Mouse (Mus musculus) activated CD4-positive, CD25-positive, alpha-beta regulatory T cell, adult 4 months (primary cell): ENCODE results near the gene Runx3. TPM values are rescaled to one million over a fixed set of nuclear protein-coding genes. Genes with fewer than 3 reads are reported as not detected.

Experiments
- ATAC-seq: one replicate; pipeline ENCODE4 v1.8.0; 2017
- polyA plus RNA-seq, 2 experiments: library from polyadenylated mRNA; unstranded; fragments of 100-300 nt; shearing (Covaris generic); gene quantifications; one replicate each; pipeline ENCODE4 v1.2.1; 2017

Runx3 gene
- polyA plus RNA-seq, 2 experiments from 2014 or later: 12.8 to 17.6 TPM

DNA sequence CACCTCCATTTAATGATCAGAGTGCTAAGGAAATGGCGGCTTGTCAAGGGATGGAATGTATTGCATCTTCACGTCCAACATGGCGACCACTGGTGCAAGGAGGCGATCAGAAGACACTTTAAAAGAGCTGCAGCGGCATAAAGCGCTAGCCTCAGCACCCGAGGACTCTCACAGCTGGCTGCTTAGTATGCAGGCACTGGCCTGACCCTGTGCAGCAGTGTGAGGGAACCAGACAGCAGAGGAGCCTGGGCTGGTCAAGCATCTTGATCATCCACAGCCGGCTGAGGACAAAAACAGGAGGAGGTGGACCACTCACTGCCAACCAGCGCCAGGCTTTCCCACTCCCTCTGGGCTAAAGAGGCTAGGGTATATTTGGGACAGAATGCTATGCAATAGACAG lies 103.4 kb downstream of the Runx3 start:
- no peak for ATAC-seq

DNA sequence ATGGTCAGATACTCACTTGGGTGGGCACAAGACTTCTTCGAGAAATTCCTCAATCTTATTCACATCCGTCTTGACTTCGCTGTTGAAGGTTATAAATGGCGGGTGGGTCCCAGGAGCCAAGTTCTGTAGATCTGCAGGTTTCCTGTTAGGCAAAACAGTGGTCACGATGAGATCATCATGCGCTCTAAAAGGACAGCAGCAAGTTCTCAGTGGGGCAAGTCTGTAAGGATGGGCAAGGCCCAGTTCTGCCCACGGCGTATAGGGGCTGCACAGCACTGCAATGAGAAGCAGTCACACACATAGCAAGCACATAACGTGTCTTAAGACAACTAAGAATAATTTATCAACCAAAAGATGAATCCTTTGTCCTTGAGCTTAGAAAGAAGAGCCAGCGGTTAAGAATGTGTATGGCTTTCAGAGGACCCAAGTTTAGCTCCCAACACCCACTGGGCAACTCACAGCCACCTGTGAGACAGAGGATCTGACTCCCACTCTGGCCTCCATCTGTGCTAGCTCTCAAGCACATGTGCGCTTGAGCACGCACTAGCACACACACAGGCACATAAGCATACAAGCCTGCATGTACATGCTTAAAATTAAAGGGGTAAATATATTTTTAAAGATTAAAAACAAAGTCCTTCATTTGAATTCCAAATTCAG lies 105.7 kb downstream of the Runx3 start:
- no peak for ATAC-seq

Other genes with a start within 250 kb of the Runx3 start
- 100 to 1,000 TPM; 555 to 571 TPM for gene Tmem50a, start 205.6 kb upstream of the Runx3 start, polyA plus RNA-seq
- 100 to 1,000 TPM; 271 to 367 TPM for gene Rsrp1, start 197.1 kb upstream of the Runx3 start, polyA plus RNA-seq
- 100 to 1,000 TPM; 188 to 213 TPM for gene Syf2, start 189.8 kb upstream of the Runx3 start, polyA plus RNA-seq
- gene Clic4, start 152.2 kb downstream of the Runx3 start, polyA plus RNA-seq: 1 to 10 TPM; 4.5 to 8.8 TPM
- 100 to 1,000 TPM; 205 to 216 TPM for gene Srrm1, start 232.7 kb downstream of the Runx3 start, polyA plus RNA-seq